Mouse (Mus musculus): ENCODE measurements around the gene Abhd14b. TPM values are rescaled to one million over a fixed set of nuclear protein-coding genes. Genes with fewer than 3 reads are reported as not detected.

The Abhd14b gene
- total RNA-seq, 1 experiment: 1.9 TPM

GRCm38 (mm10) chr9:106409096-106409495 is 38.2 kb upstream of the Abhd14b start:
- H3K27ac ChIP-seq (ENCODE audit: insufficient read depth, low read depth, low read length, poor library complexity, severe bottlenecking): no peak overlapping the region
- no peaks in the 10 kb centered on the region for H3K36me3 ChIP-seq (ENCODE audit: control insufficient read depth, insufficient read depth, low read length, poor library complexity, severe bottlenecking)
- no peaks in the 10 kb centered on the region for H3K4me1 ChIP-seq (ENCODE audit: control insufficient read depth in 2 of 2, insufficient read depth in 2 of 2, low read length in 2 of 2, poor library complexity in 1 of 2)
- no peak for TF ChIP-seq MAFK (IDR thresholded peaks at IDR 0.05; ENCODE audit: insufficient read depth, low read depth, low read length)
- no peak for TF ChIP-seq CHD2 (IDR thresholded peaks at IDR 0.05; ENCODE audit: low read depth, low read length)
- no peak for TF ChIP-seq ZC3H11A (IDR thresholded peaks at IDR 0.05; ENCODE audit: borderline replicate concordance, low read depth, low read length)
- TF ChIP-seq ZNF384 (IDR thresholded peaks at IDR 0.05; ENCODE audit: low read depth, low read length): no peak
- TF ChIP-seq HCFC1 (IDR thresholded peaks at IDR 0.05; ENCODE audit: borderline replicate concordance, insufficient read depth, low read length): no peak
- in situ Hi-C loops (cut with MboI; ENCODE audit: low sequenced_read_pairs in 2 of 2, unreplicated experiment in 2 of 2): no loop called here
- no peaks in the 10 kb centered on the region for H3K9me3 ChIP-seq (ENCODE audit: control insufficient read depth, insufficient read depth, low read depth, low read length)
- DNase-seq (ENCODE audit: low read depth, low spot score): no peak
- no peak overlapping the region for H3K9ac ChIP-seq (ENCODE audit: insufficient read depth, low read depth, low read length, poor library complexity, severe bottlenecking)
- no peak overlapping the region for H3K4me3 ChIP-seq (ENCODE audit: insufficient read depth in 1 of 2, low read depth in 1 of 2, low read length in 2 of 2, poor library complexity in 1 of 2, severe bottlenecking in 1 of 2)

DNA sequence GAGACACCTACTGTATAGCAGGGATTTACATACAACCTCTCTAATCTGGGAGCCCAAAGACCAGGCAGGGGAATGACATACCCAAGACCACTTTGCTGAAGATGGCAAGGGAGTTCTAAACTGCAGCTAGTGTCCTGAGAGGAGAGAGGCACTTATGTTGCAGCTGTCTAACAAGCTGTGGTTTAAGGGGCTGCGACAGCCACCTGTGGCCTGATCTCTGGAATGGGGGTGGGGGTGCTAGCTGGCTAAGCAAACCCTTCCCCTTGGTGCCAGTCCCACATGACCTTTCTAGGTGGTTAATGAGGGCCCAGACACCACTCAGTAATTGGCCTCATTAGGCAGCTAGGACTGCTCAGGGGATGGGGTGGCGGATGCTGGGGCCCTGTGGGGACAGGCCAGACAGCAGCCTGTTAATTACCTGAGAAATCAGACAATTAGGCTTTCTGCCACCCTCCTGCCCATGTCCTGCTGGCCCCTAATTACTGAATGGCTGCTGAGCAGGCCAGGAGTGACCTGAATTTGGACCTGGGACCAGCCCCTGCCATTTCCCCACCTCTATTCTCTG is 37.1 kb upstream of the Abhd14b start:
- H3K4me3 ChIP-seq (ENCODE audit: insufficient read depth in 1 of 2, low read depth in 1 of 2, low read length in 2 of 2, poor library complexity in 1 of 2, severe bottlenecking in 1 of 2): no peak overlapping the region
- no peak overlapping the region for H3K9ac ChIP-seq (ENCODE audit: insufficient read depth, low read depth, low read length, poor library complexity, severe bottlenecking)
- no peak overlapping the region for H3K27ac ChIP-seq (ENCODE audit: insufficient read depth, low read depth, low read length, poor library complexity, severe bottlenecking)
- in situ Hi-C loops (cut with MboI; ENCODE audit: low sequenced_read_pairs in 2 of 2, unreplicated experiment in 2 of 2): no loop called here
- TF ChIP-seq ZC3H11A (IDR thresholded peaks at IDR 0.05; ENCODE audit: borderline replicate concordance, low read depth, low read length): no peak
- TF ChIP-seq CHD2 (IDR thresholded peaks at IDR 0.05; ENCODE audit: low read depth, low read length): no peak
- TF ChIP-seq MAFK (IDR thresholded peaks at IDR 0.05; ENCODE audit: insufficient read depth, low read depth, low read length): no peak
- no peak for TF ChIP-seq HCFC1 (IDR thresholded peaks at IDR 0.05; ENCODE audit: borderline replicate concordance, insufficient read depth, low read length)
- TF ChIP-seq ZNF384 (IDR thresholded peaks at IDR 0.05; ENCODE audit: low read depth, low read length): no peak
- H3K36me3 ChIP-seq (ENCODE audit: control insufficient read depth, insufficient read depth, low read length, poor library complexity, severe bottlenecking): no peaks in the 10 kb centered on the region
- no peaks in the 10 kb centered on the region for H3K9me3 ChIP-seq (ENCODE audit: control insufficient read depth, insufficient read depth, low read depth, low read length)
- H3K4me1 ChIP-seq (ENCODE audit: control insufficient read depth in 2 of 2, insufficient read depth in 2 of 2, low read length in 2 of 2, poor library complexity in 1 of 2): no peaks in the 10 kb centered on the region
- no peak for DNase-seq (ENCODE audit: low read depth, low spot score)

- Histone ChIP-seq H3K36me3 (ENCODE audit: control insufficient read depth, insufficient read depth, low read length, poor library complexity, severe bottlenecking) (no peaks in the 10 kb centered on the region), H3K9ac (ENCODE audit: insufficient read depth, low read depth, low read length, poor library complexity, severe bottlenecking) (no peak overlapping the region), H3K4me1 (ENCODE audit: control insufficient read depth in 2 of 2, insufficient read depth in 2 of 2, low read length in 2 of 2, poor library complexity in 1 of 2) (no peaks in the 10 kb centered on the region), H3K4me3 (ENCODE audit: insufficient read depth in 1 of 2, low read depth in 1 of 2, low read length in 2 of 2, poor library complexity in 1 of 2, severe bottlenecking in 1 of 2) (no peak overlapping the region), H3K9me3 (ENCODE audit: control insufficient read depth, insufficient read depth, low read depth, low read length) (no peaks in the 10 kb centered on the region), H3K27ac (ENCODE audit: insufficient read depth, low read depth, low read length, poor library complexity, severe bottlenecking) (no peak overlapping the region)
- TF ChIP-seq ZC3H11A (IDR thresholded peaks at IDR 0.05; ENCODE audit: borderline replicate concordance, low read depth, low read length): no peak
- no peak for TF ChIP-seq ZNF384 (IDR thresholded peaks at IDR 0.05; ENCODE audit: low read depth, low read length)
- no peak for TF ChIP-seq HCFC1 (IDR thresholded peaks at IDR 0.05; ENCODE audit: borderline replicate concordance, insufficient read depth, low read length)
- TF ChIP-seq MAFK (IDR thresholded peaks at IDR 0.05; ENCODE audit: insufficient read depth, low read depth, low read length): no peak
- TF ChIP-seq CHD2 (IDR thresholded peaks at IDR 0.05; ENCODE audit: low read depth, low read length): no peak
- no peak for DNase-seq (ENCODE audit: low read depth, low spot score)
- in situ Hi-C loops (cut with MboI; ENCODE audit: low sequenced_read_pairs in 2 of 2, unreplicated experiment in 2 of 2): no loop called here
Measured at GRCm38 (mm10) chr9:106411091-106411594, 36.1 kb upstream of the Abhd14b start.

- in situ Hi-C loops (cut with MboI; ENCODE audit: low sequenced_read_pairs in 2 of 2, unreplicated experiment in 2 of 2): no loop called here
- Histone ChIP-seq H3K9ac (ENCODE audit: insufficient read depth, low read depth, low read length, poor library complexity, severe bottlenecking) (no peak overlapping the region), H3K9me3 (ENCODE audit: control insufficient read depth, insufficient read depth, low read depth, low read length) (no peaks in the 10 kb centered on the region), H3K4me1 (ENCODE audit: control insufficient read depth in 2 of 2, insufficient read depth in 2 of 2, low read length in 2 of 2, poor library complexity in 1 of 2) (no peaks in the 10 kb centered on the region), H3K27ac (ENCODE audit: insufficient read depth, low read depth, low read length, poor library complexity, severe bottlenecking) (no peak overlapping the region), H3K4me3 (ENCODE audit: insufficient read depth in 1 of 2, low read depth in 1 of 2, low read length in 2 of 2, poor library complexity in 1 of 2, severe bottlenecking in 1 of 2) (no peak overlapping the region), H3K36me3 (ENCODE audit: control insufficient read depth, insufficient read depth, low read length, poor library complexity, severe bottlenecking) (no peaks in the 10 kb centered on the region)
- TF ChIP-seq HCFC1 (IDR thresholded peaks at IDR 0.05; ENCODE audit: borderline replicate concordance, insufficient read depth, low read length) (no peak), ZNF384 (IDR thresholded peaks at IDR 0.05; ENCODE audit: low read depth, low read length) (no peak), MAFK (IDR thresholded peaks at IDR 0.05; ENCODE audit: insufficient read depth, low read depth, low read length) (no peak), ZC3H11A (IDR thresholded peaks at IDR 0.05; ENCODE audit: borderline replicate concordance, low read depth, low read length) (no peak), CHD2 (IDR thresholded peaks at IDR 0.05; ENCODE audit: low read depth, low read length) (no peak)
- DNase-seq (ENCODE audit: low read depth, low spot score): no peak
Measured at GRCm38 (mm10) chr9:106411729-106412128, 35.5 kb upstream of the Abhd14b start.
